Mouse (Mus musculus) hindbrain, embryonic 11.5 days (tissue): Measurements from ENCODE around the gene Ttc7. TPM values are rescaled to one million over a fixed set of nuclear protein-coding genes. Genes with fewer than 3 reads are reported as not detected.
A peak's percentile ranks its signal among the peaks of the same experiment; 100 is the strongest.

Experiments
- ATAC-seq: fragments of 200-750 bp; cut with Nextera tagmentation; 2 replicates; pipeline ENCODE4 v1.8.0; 2017; ENCODE audit warnings: mild to moderate bottlenecking, moderate TSS enrichment, moderate library complexity; ENCODE audit not compliant: low FRiP score
- DNase-seq: peaks from one replicate; pipeline ENCODE4 v3.0.0-alpha.2; 2015; ENCODE audit warnings: low spot score
- H3K27ac ChIP-seq: fragments of 300-500 bp; sonication (generic); 2 replicates; pipeline ENCODE4 v1.5.1; 2014; ENCODE audit warnings: mild to moderate bottlenecking, low read depth, low read length
- H3K27me3 ChIP-seq: fragments of 300-500 bp; sonication (generic); 2 replicates; pipeline ENCODE4 v1.6.1; 2014; ENCODE audit warnings: mild to moderate bottlenecking, low read length, moderate library complexity, mixed read lengths; ENCODE audit not compliant: control insufficient read depth, insufficient read depth
- H3K36me3 ChIP-seq: fragments of 300-500 bp; sonication (generic); 2 replicates; pipeline ENCODE4 v1.6.1; 2014; ENCODE audit warnings: mild to moderate bottlenecking, low read length, moderate library complexity, mixed read lengths; ENCODE audit not compliant: control insufficient read depth, insufficient read depth
- H3K4me1 ChIP-seq: fragments of 300-500 bp; sonication (generic); replicated peaks from 2 replicates; pipeline ENCODE4 v1.6.1; 2014; ENCODE audit warnings: low read length, mixed read lengths; ENCODE audit not compliant: control insufficient read depth, insufficient read depth
- H3K4me2 ChIP-seq: fragments of 300-500 bp; sonication (generic); replicated peaks from 2 replicates; pipeline ENCODE4 v1.6.1; 2014; ENCODE audit warnings: mild to moderate bottlenecking, low read depth, low read length
- H3K4me3 ChIP-seq: fragments of 300-500 bp; sonication (generic); 2 replicates; pipeline ENCODE4 v1.5.1; 2014; ENCODE audit warnings: low read depth, low read length
- H3K9ac ChIP-seq: fragments of 300-500 bp; sonication (generic); 2 replicates; pipeline ENCODE4 v1.6.1; 2014; ENCODE audit warnings: low read depth, low read length
- H3K9me3 ChIP-seq: fragments of 300-500 bp; sonication (generic); 2 replicates; pipeline ENCODE4 v1.6.1; 2016; ENCODE audit warnings: low read length; ENCODE audit not compliant: control insufficient read depth
- WGBS: fragments of 180-500 bp; shearing (Covaris S2); extraction: QIAGEN DNeasy Blood & Tissue Kit; methylation state at CpG from one replicate; pipeline ENCODE4 v1.1.7; 2014; 5-methylcytosine and 5-hydroxymethylcytosine counted together
- polyA plus RNA-seq: library from polyadenylated mRNA; unstranded; fragments of >200 nt; fragmentation: Nextera tagmentation; extraction: Ambion mirVana; gene quantifications from 2 replicates; pipeline ENCODE4 v1.2.1, GENCODE M21; 2014

The Ttc7 gene
- polyA plus RNA-seq, 1 experiment from 2014 or later = 2.7 TPM

DNA sequence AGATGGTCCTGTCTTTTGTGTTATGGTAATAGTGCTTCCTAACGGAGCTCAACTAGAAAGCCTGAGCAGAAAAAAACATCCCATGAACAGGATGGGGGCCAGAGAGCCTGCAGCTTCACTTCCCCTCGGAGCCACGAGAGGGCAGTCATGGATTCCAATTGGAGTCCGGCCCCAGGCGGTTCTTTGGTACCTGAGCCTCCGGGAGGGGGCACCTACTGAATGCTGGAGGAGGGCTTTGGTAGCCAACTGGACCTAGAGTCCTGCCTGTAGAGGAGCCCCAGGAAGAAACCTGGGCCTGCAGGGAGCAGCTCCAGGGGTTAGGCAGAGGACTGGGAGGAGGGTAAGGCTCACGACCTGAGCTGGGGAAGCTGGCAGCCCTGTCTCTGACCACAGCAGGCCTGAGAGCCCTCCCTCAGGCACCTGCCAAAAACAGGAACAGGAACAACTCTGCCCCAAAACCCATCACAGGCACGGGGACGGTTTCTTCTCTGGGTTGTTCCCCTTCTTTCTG lies 32.4 kb downstream of the Ttc7 start:
- peak; percentile 71 for ATAC-seq

DNA sequence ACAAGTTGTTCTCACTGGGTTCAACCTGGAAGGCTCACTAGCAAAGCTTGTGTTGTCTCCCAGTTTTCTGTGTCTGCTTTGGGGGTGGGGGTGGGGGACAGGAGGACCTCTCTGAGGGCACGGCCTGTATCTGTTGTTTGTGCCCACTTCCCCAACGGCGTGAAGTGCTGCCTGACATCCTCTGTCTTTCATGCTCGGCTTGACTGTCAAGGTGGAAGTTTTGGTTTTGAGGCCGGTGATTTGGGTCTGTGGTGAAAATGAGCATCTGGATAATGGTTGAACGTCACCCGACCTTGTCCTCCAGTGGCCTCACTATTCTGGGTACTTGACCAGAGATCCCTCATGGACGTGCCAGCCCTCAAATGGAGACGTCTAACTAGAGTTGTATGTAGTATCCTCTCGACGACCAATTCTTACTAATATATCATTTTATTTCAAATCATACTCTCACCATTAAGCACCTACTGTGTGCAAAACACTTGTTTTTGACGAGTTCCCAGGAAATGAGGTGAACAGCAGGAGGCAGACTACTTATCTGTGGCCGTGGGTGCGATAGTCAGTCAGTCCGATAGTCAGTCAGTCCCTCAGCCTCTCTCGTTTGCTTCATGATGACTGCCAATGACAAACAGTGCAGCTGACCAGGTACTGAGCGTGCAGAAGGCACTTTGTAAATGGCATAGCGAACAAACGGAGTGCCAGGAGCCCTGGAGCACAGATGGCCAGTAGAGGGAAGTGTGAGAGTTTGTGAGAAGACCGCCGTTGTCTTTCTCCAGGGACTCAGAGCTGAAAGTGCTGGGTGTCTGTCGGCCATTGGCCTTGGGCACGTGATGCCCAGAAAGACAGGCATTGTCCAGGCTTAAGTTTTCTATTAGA lies 33.4 kb downstream of the Ttc7 start:
- ATAC-seq (no peak), DNase-seq (no peak)
- Histone ChIP-seq H3K36me3 (no peaks in the 10 kb centered on the region), H3K27ac (no peak overlapping the region), H3K4me3 (no peak overlapping the region), H3K4me2 (no peak overlapping the region), H3K9me3 (no peaks in the 10 kb centered on the region), H3K4me1 (no peaks in the 10 kb centered on the region; the same call in 1 of the 2 replicates), H3K9ac (no peak overlapping the region), H3K27me3 (no peaks in the 10 kb centered on the region)
- 83% methylated on average over 23 of the region's 23 CpGs for WGBS

More for the DNA sequence above, 32.4 kb downstream of the Ttc7 start:
- DNase-seq = peak; percentile 91
- H3K9ac ChIP-seq = no peak overlapping the region
- WGBS = 9% methylated on average over 9 of the region's 9 CpGs
- no peaks in the 10 kb centered on the region for H3K27me3 ChIP-seq
- no peak overlapping the region for H3K4me2 ChIP-seq
- no peaks in the 10 kb centered on the region for H3K36me3 ChIP-seq
- H3K4me3 ChIP-seq = no peak overlapping the region
- no peak overlapping the region for H3K27ac ChIP-seq
- H3K4me1 ChIP-seq = no peaks in the 10 kb centered on the region; the same call in 1 of the 2 replicates
- no peaks in the 10 kb centered on the region for H3K9me3 ChIP-seq

DNA sequence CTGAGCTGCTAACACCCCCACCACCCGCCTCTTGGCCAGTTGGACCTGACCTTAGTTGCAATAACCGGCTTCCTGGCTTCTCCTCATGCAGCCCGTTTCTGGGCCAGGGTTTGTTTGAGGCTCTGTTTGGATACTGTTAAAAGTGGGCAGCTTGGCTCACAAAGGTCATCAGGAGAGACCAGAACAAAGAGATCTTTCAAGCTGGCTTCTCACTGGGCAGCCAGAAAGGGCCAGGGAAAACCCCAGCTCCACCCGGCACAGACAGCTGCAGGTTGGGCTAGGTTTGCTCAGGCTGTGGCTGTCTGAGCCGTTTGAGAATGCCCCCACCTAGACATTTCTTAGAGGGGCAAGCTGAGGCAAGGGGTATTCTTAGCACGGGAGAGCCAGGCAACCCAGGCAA lies 34.6 kb downstream of the Ttc7 start:
- DNase-seq (no peak), ATAC-seq (no peak)
- no peaks in the 10 kb centered on the region for H3K9me3 ChIP-seq
- H3K4me2 ChIP-seq = no peak overlapping the region
- H3K36me3 ChIP-seq = no peaks in the 10 kb centered on the region
- no peaks in the 10 kb centered on the region; the same call in 1 of the 2 replicates for H3K4me1 ChIP-seq
- no peak overlapping the region for H3K9ac ChIP-seq
- no peaks in the 10 kb centered on the region for H3K27me3 ChIP-seq
- no peak overlapping the region for H3K4me3 ChIP-seq
- 27% methylated on average over 6 of the region's 6 CpGs for WGBS
- no peak overlapping the region for H3K27ac ChIP-seq

DNA sequence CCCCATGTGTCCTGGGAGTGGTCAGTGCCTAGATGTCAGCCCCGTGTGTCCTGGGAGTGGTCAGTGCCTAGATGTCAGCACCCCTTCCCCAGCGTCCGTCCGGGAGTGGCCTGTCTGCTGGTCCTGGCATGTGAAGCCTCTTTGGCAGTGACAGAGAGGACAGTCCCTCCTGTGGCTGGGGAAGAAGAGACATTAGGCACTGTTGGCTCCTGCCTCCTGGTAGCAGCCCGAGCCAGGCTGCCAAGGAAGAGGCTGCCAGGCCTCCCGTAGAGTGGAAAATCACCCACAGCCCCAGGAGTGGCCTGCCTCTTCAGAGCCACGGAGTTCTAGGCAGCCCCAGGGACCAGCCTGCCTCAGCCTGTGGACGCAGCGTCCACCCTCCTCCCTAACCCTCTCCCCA lies 35.3 kb downstream of the Ttc7 start:
- ATAC-seq (no peak), DNase-seq (no peak)
- Histone ChIP-seq H3K4me3 (no peak overlapping the region), H3K9me3 (no peaks in the 10 kb centered on the region), H3K4me1 (no peaks in the 10 kb centered on the region), H3K9ac (no peak overlapping the region), H3K27ac (no peak overlapping the region), H3K36me3 (no peaks in the 10 kb centered on the region), H3K4me2 (no peak overlapping the region), H3K27me3 (no peaks in the 10 kb centered on the region)
- WGBS = 65% methylated on average over 9 of the region's 9 CpGs

DNA sequence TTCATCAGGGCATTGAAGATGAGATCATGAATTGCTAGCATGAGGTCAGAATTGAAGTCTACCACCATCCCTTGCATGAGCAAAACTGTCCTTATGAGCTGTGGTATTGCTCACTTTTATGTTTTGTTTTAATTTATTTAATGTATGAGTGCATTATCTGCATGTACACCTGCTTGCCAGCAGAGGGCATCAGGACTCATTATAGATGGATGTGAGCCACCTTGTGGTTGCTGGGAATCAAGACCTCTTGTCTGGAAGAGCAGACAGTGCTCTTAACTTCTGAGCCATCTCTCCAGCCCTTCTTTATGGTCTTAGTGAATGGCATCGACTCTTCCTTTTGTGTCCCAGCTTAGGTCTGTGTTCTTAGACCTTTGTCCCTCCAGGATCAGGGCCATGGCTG lies 39.0 kb downstream of the Ttc7 start:
- no peak overlapping the region for H3K4me2 ChIP-seq
- H3K9ac ChIP-seq = no peak overlapping the region
- H3K27ac ChIP-seq = no peak overlapping the region
- H3K4me3 ChIP-seq = no peak overlapping the region
- no peaks in the 10 kb centered on the region for H3K27me3 ChIP-seq
- peaks cover 1% of the 10 kb centered on the region; the same call in 1 of the 2 replicates for H3K4me1 ChIP-seq
- DNase-seq (no peak), ATAC-seq (no peak)
- 84% methylated on average over 1 of the region's 1 CpGs for WGBS
- H3K36me3 ChIP-seq = no peaks in the 10 kb centered on the region
- no peaks in the 10 kb centered on the region for H3K9me3 ChIP-seq

DNA sequence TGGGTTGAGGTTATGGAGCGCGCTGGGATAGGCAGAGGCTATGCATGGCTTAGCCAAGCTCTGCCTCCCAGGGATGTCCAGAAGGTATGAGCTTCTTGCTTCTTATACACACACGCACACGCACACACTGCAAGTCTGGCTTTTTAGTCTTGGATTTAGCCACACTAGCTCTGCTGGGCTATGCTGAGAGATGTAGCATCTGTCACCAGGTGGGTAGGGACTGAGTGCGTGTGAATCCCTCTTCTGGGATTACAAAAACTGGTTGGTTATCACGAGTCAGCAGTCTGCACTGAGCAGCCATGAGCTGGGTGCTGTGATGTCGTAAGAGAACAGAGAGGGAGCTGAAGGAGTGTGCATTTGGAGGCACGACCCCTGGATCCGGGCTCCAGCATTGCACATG lies 40.5 kb downstream of the Ttc7 start:
- Histone ChIP-seq H3K27me3 (no peaks in the 10 kb centered on the region), H3K4me2 (no peak overlapping the region), H3K9me3 (no peaks in the 10 kb centered on the region), H3K36me3 (no peaks in the 10 kb centered on the region), H3K4me1 (peaks cover 9% of the 10 kb centered on the region; the same call in 1 of the 2 replicates), H3K4me3 (no peak overlapping the region), H3K9ac (no peak overlapping the region), H3K27ac (no peak overlapping the region)
- 91% methylated on average over 9 of the region's 9 CpGs for WGBS
- DNase-seq (no peak), ATAC-seq (no peak)

DNA sequence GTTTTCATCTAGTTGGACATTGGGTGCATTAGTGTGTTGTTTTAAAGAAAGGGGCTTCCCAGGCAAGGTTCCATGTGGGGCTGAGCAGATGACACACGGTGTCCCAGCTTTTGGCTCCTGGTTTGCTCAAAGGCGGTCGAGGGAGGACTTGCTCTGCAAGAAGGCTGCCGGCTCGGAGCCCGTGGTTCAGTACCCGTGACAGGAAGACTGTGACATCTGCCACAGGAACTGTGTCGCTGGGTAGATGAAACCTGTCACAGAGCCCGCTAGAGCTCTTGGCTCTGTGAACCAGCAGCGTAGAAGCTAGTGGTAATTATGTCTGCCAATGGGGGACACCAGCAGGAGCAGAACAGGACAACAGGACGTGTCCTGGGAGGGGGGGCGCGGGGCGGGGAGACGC lies 42.8 kb downstream of the Ttc7 start:
- 80% methylated on average over 15 of the region's 15 CpGs for WGBS
- Histone ChIP-seq H3K9ac (no peak overlapping the region), H3K27ac (no peak overlapping the region), H3K4me1 (peaks cover 10% of the 10 kb centered on the region), H3K36me3 (no peaks in the 10 kb centered on the region), H3K9me3 (no peaks in the 10 kb centered on the region), H3K4me2 (no peak overlapping the region), H3K27me3 (no peaks in the 10 kb centered on the region), H3K4me3 (no peak overlapping the region)
- DNase-seq (no peak), ATAC-seq (no peak)

DNA sequence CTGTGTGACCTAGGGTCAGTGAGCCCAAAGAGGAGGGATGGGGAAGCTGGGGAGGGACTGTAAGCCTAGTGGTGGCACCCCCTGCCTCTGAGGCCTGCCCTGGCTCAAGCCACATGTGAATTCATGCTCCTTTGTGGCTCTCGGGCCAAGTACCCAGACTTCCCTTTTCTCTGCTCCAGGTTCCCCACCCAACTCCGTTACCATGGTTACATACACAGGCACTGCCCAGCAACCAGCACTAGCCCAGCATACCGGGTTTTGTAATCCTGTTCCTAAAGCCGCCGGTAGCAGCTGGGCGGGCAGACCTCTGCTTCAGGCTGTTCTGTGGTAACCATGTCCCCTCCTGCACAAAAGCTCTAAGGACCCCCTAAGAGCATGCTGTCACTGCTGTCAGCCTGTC lies 44.3 kb downstream of the Ttc7 start:
- H3K4me2 ChIP-seq = no peak overlapping the region
- peaks cover 21% of the 10 kb centered on the region for H3K4me1 ChIP-seq
- H3K36me3 ChIP-seq = no peaks in the 10 kb centered on the region
- H3K27me3 ChIP-seq = no peaks in the 10 kb centered on the region
- DNase-seq (peak; percentile 77), ATAC-seq (peak; percentile 70)
- H3K9me3 ChIP-seq = no peaks in the 10 kb centered on the region
- no peak overlapping the region for H3K9ac ChIP-seq
- peak overlapping the region; percentile 33; the same call in 1 of the 2 replicates for H3K27ac ChIP-seq
- WGBS = 24% methylated on average over 6 of the region's 6 CpGs
- no peak overlapping the region for H3K4me3 ChIP-seq

DNA sequence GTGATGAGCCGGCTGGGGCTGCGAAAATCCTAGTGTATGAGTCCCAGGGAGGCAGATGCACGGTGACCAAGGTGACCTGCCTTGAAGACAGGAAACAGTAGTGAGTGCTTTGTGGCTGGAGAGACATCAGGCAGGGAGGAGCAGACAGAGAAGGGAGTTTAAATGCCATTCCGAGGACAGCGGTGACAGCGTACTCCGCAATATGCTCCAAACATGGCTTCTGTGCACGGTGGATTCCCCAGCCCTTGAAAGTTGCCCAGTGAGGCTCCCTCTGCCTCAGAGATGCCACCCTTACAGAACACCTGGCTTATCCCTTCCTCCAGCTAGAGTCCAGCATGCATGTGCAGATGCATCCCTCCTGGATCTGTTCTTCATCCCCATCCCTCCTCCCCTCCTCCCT lies 45.0 kb downstream of the Ttc7 start:
- WGBS = 72% methylated on average over 8 of the region's 8 CpGs
- no peak overlapping the region for H3K9ac ChIP-seq
- H3K4me3 ChIP-seq = no peak overlapping the region
- peaks cover 28% of the 10 kb centered on the region for H3K4me1 ChIP-seq
- no peaks in the 10 kb centered on the region for H3K36me3 ChIP-seq
- H3K9me3 ChIP-seq = no peaks in the 10 kb centered on the region
- ATAC-seq (no peak), DNase-seq (no peak)
- peak overlapping the region; percentile 33; the same call in 1 of the 2 replicates for H3K27ac ChIP-seq
- H3K4me2 ChIP-seq = no peak overlapping the region
- no peaks in the 10 kb centered on the region for H3K27me3 ChIP-seq
